Mouse (Mus musculus): ENCODE measurements around the gene Vtn.

Gene Vtn

DNA sequence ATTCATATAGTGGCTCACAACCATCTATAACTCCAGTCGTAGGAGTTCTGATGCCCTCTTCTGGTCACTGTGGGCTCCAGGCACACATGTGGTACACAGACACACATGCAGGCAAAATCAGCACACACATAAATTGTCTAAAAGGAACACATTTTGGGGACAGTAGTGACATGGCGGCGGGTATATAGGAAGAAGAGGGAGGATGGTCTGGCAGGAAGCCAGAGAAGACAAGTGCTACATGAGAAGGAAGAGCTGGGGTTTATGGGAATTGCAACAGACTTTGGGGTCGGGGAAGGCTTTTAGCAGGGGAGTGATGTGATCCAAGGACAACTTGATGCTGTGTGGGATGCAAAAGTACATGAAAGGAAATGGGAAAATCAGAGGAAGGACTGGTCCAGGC, 35.6 kb downstream of the Vtn start:
- DNase-seq (ENCODE audit: low read depth, low spot score): no peak

DNA sequence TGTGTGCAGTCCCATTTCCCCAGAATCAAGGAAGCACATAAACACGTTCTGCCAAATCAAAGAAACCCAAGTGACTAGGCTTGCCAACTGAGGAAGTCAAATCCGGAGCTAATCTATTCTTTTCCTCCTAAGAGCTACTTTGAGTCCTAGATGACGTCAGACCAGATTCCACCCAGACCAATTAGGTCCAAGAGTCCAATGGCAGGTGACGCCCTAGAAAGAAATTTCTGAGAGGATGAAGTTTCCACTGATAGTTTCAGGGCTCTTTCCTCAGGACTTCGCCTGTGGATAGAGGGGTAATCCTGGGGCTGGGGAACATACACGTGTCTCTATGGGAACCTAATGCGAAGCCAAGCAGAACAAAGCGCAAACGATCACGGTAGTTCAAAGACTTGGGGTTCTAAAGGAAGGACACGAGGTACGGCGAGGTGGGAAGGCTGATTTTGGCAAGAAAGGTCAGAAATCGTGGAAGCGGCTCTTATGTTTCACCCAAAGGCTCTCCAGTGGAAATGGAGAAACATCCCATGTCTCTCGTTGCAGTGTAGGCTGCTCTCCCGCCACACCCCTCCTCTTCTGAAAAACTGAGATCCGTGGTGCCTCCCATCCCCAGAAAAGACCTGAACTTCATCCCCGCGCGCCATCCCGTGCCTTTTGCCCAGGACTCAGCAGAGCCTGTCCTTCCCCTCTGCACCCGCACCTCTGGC, 36.6 kb downstream of the Vtn start:
- DNase-seq (ENCODE audit: low read depth, low spot score): peak; percentile 65

DNA sequence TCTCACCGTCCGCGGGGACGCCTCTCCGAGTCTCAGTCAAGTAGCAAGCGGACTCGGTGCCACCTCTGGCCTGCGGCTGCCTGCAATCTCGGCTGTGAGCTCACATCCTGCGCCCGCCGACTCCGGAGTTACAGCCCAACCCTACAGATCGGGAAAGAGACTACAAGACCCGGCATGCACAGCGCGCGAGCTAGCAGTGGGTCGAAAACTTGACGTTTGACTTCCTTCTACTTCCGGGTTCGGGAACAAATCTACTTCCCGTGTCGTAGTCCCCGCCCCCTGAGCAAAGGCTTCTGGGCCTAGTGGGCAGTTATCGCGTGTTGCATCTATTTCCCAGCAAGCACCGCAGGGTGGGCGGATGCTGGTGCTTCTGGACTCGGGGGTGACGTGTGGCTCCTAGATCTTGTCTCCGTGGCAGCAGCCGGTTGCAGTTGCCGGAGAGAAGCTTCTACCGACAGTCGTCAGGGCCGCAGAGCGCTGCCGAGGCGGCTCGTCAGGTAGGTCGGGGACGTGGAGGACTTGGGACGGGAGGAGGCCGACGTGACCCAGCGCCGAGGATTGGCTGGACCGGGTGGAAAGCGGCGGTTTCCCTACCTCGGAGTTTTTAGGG, 37.3 kb downstream of the Vtn start, which contains the start of the genes Tnfaip1 and Ift20:
Gene Tnfaip1 (minus strand): TSS at position 253 of the 610 bp plus-strand sequence.
Gene Ift20 (plus strand): TSS at position 282 of the 610 bp plus-strand sequence.
- DNase-seq (ENCODE audit: low read depth, low spot score): peak; percentile 100

DNA sequence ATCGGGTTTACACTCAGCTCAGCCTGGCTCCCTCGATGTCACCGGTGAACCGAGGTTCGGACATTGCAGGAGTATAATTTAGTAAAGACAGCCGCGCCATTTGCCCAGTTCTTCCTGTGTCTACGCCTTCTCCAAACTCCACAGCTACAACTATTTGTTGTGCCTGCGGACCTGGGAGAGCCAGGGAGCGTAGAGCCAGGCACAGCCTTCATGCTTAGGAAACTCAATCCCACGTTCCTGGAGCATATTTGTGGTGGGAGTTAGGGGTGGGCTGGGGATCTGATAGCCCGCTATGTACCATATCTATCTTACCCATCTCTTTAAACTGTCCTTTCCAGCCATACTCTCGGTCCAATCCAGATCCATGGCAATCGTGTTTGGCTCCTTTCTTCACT, 37.8 kb downstream of the Vtn start:
- DNase-seq (ENCODE audit: low read depth, low spot score): no peak

DNA sequence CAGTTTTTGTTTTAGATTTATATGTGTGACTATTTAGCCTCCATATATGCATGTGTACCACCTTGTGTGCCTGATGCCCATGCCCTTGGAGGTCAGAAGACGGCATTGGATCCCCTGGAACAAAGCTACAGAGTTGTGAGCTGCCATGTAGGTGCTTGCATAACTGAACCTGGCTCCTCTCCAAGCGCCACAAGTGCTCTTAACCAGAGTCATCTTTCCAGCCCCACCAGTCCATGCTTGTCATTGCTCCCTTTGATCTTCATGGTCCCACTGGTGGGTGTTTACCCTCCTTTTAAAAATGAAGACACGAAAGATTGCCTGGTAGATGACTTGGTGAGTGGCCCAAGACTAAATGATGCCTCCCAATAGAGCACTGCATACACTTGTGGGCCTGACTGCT, 41.5 kb downstream of the Vtn start:
- DNase-seq (ENCODE audit: low read depth, low spot score): no peak

DNA sequence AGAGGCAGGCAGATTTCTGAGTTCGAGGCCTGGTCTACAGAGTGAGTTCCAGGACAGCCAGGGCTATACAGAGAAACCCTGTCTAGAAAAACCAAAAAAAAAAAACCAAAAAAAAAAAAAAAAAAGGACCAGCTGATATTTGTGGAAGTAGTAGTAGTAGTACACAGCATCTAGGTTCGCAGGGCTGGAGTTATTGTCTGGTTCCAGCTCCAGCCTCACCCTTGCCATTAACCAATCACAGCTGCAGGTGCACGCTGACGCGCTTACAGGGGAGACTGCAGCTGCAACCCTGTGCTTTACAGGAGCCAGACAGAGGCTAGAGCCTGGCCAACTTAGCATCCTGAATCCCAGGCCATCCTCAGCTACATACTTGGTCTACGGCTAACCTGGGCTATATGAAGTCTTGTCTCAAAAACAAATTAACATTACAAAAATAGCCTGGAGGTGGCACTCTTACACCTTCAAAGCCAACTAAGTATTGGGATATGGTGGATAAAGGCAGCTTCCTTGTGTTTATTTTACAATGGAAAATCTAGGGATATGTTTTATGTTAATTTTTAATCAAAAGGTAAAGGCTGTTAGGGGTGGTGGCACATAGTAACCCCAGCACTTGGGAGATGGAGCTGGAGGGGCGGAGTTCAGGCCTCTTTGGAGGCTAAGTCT, 45.7 kb downstream of the Vtn start:
- DNase-seq (ENCODE audit: low read depth, low spot score): no peak

DNA sequence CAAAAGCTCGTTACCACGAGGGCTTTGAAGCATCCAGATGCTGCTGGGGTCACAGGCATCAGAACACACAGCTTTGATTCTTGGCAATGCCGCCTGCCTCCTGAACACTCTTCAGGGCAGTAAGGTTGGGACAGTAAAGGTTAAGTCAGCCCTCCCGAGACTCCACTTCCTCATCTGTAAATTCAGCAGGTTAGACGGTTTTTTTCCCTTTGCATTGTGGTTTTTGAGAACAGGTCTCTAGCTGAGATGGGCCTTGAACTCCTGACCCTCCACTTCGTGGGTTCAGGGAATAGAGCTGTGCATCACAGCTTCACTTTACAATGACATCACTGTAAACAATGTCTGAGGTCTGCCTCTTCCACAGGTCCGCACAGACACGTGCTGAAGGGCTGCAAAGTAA, 46.3 kb downstream of the Vtn start:
- no peak for DNase-seq (ENCODE audit: low read depth, low spot score)

DNA sequence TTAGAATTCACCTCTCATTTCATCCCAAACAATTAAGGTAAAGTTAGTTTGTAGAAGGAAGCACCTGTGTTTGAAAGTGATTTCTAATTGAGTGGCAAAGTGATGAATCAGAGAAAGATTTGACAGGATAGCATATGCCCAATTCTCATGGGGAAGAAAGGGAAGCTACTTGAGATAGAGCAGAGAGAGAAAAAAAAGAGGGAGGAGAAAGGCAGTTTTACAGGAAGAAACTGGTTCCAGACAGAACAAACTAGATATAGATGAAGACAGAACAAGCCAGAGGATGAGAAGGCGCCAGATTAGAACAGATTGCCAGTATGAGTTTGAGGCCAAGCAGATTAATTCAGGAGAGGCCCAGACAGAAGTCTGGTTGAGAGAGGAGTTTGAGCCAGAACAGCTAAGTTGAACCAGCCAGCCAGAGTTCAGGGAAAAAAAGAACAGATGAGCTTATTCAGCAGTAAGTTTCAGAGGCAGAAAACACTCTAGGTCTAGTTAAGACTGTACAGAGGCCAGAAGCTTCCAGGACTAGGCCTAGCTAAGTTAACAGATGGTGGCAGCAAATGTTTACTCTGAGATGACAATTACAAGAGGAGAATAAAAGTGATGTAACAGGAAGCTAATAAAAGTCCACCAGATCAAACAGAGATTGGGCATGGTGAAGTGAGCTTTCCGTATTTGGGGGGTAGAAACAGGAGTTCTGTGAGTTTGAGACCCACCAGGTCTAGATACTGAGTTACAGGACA, 49.0 kb downstream of the Vtn start:
- no peak for DNase-seq (ENCODE audit: low read depth, low spot score)

DNA sequence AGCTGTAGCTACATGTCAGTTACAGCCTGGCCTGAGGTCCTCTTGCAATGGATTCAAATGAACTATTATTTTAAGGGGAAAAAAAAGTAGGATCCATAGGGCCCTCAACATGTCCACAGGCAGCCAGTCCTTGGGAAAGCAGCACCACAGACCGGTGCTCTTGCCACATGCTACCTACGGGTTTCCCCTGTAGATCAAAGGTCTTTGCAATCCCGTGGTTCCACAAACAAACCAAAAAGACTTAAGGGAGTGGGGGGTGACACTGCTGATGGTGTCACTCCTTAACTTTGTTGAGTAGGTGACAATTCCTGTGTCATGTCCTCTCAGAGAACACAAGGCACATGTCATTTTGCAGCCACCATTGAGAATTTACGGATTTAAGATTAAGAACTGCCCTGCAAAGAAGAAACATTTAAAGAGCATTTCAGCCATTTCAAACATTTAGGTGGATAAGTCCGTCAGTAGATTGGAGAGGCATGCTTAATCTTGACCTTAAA, 50.6 kb downstream of the Vtn start:
- no peak for DNase-seq (ENCODE audit: low read depth, low spot score)

DNA sequence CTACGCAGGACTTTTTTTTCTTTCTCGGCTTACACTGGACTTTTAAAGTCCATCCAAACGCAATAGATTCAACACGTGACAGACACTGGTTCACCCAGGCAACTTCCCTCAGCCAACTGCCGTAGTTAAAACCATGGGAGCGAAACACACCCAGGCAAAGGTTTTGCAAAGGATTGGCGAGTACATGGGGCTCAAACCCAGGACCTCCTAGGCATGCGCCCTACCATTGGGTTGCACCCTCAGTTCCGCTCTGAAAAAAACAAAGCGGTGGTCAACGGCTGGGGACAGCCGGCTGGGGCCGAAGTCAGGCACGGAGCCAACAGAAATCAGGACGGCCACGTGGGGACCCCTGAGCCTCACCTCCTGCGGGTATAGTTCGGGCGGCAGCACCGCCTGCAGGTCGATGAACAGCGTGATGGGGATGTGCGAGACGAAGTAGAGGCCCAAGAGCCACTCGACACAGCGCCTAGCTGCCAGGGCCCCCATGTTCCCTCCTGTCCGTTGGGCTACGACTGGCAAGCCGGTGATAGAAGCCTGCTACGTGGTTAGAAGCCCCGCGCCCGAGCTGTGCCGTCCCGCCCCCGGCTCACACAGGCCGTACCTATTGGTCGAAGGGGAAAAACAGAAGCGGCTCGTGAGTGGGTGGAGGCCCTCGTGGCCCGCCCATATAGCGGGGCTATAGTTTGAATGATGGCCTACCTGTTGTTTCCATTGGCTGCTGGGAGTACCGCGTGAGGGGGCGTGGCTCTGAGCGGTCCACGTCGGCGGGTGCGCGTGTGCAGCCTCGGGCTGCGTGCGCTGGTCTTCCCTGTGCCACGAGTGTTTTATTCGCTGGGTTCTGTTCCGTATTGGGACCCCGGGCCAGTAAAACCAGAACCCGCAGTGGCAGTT, 51.5 kb downstream of the Vtn start, which contains the start of gene Tmem97:
Gene Tmem97 (minus strand): TSS at position 610 of the 891 bp plus-strand sequence.
- DNase-seq (ENCODE audit: low read depth, low spot score): peak; percentile 99

DNA sequence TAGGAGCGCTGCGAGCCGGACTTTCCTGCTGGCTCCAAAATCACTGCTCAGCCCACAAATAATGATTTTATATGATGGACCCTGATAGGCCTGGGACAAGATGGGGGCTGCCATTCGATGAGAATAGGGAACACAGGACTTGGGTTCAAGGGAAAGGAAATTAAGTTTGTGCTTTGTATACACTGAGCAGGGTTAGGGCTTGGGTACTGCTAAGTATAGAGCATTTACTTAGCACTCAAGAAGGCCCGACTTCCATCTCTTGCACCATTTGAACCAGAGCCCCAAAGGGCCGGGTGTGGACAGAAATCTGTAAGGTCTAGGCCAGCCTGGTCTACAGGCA, 52.1 kb downstream of the Vtn start:
- DNase-seq (ENCODE audit: low read depth, low spot score): no peak
